Mouse (Mus musculus): ENCODE results near the gene Ankrd12.

DNA sequence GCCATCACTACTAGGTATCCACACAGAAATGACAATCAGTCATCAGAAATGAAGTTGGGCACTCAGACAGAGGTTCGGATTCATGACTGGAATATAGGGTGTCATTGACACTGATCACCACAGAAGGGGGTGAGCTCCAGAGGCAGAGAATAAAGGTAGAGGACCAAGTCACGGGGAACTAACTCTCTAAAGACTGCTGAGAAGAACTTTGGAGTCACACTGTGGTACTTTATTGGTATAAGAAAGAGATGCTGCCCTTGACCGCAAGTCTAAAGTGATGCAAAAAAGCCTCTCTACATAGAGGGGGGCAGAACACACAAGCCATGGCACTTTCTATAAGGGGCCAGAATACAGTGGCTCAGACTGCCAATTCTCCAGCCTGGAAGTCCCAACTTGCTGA is 120.7 kb downstream of the Ankrd12 start:
- TF ChIP-seq POLR2A (IDR thresholded peaks at IDR 0.05; ENCODE audit: extremely low read depth, insufficient read depth, low read length) (no peak), CTCF (IDR thresholded peaks at IDR 0.05; ENCODE audit: extremely low read depth, insufficient read depth, low read length) (no peak)

Data from cortical plate, adult 2 months (tissue).